Mouse (Mus musculus) heart, embryonic 11.5 days (tissue): ENCODE measurements around the gene Ccin. TPM values are rescaled to one million over a fixed set of nuclear protein-coding genes. Genes with fewer than 3 reads are reported as not detected.

Experiments
- ATAC-seq: fragments of 200-750 bp; cut with Nextera tagmentation; replicated peaks from 2 replicates; pipeline ENCODE4 v1.8.0; 2017; ENCODE audit warnings: moderate library complexity; ENCODE audit not compliant: insufficient number of reproducible peaks, low FRiP score, low TSS enrichment
- H3K27ac ChIP-seq: fragments of 300-500 bp; sonication (generic); 2 replicates; pipeline ENCODE4 v1.5.1; 2014; ENCODE audit warnings: mild to moderate bottlenecking, low read depth, low read length
- H3K27me3 ChIP-seq: fragments of 300-500 bp; sonication (generic); 2 replicates; pipeline ENCODE4 v1.6.1; 2014; ENCODE audit warnings: mild to moderate bottlenecking, low read length, mixed read lengths; ENCODE audit not compliant: control insufficient read depth, insufficient read depth
- H3K36me3 ChIP-seq: fragments of 300-500 bp; sonication (generic); 2 replicates; pipeline ENCODE4 v1.6.1; 2014; ENCODE audit warnings: mild to moderate bottlenecking, low read length, moderate library complexity, mixed read lengths; ENCODE audit not compliant: control insufficient read depth, insufficient read depth
- H3K4me1 ChIP-seq: fragments of 300-500 bp; sonication (generic); 2 replicates; pipeline ENCODE4 v1.6.1; 2014; ENCODE audit warnings: low read length; ENCODE audit not compliant: control insufficient read depth, insufficient read depth
- H3K4me2 ChIP-seq: fragments of 300-500 bp; sonication (generic); 2 replicates; pipeline ENCODE4 v1.6.1; 2014; ENCODE audit warnings: mild to moderate bottlenecking, moderate library complexity
- H3K4me3 ChIP-seq: fragments of 300-500 bp; sonication (generic); 2 replicates; pipeline ENCODE4 v1.5.1; 2014; ENCODE audit warnings: low read depth, low read length
- H3K9ac ChIP-seq: fragments of 300-500 bp; sonication (generic); 2 replicates; pipeline ENCODE4 v1.6.1; 2014; ENCODE audit warnings: mild to moderate bottlenecking, low read depth, low read length, moderate library complexity
- H3K9me3 ChIP-seq: fragments of 300-500 bp; sonication (generic); replicated peaks from 2 replicates; pipeline ENCODE4 v1.6.1; 2016; ENCODE audit warnings: low read length; ENCODE audit not compliant: control insufficient read depth
- WGBS: fragments of 180-500 bp; shearing (Covaris S2); extraction: QIAGEN DNeasy Blood & Tissue Kit; methylation state at CpG from one replicate; pipeline ENCODE4 v1.1.7; 2014; ENCODE audit not compliant: insufficient replicate concordance; 5-methylcytosine and 5-hydroxymethylcytosine counted together
- polyA plus RNA-seq: library from polyadenylated mRNA; unstranded; fragments of >200 nt; fragmentation: Nextera tagmentation; extraction: Ambion mirVana; gene quantifications from 2 replicates; pipeline ENCODE4 v1.2.1, GENCODE M21; 2014

Gene Ccin
- not detected in 2 replicates for polyA plus RNA-seq

DNA sequence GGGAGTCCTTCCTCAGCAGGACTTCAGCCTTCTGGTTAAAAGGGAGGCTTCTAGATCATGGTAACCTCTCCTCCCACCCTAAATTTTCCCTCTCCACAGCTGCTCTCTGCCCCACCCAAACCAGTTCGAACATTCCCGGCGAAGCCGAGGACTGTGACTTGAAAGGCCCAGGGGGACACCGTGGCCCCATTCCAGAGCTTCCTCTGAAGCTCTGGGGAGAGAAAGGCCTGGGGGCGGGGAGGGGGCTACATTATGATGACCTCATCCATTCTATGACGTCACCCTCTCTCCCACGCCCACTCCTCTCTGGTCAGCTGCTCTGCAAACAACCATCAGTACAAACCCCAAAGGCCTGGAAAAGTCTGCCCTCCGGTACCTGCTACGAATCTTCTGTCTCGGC lies at the start of gene Ccin:
Gene Ccin (plus strand): TSS at position 303 of the 400 bp plus-strand sequence.
- Histone ChIP-seq H3K9ac (peak within 1 kb of the TSS; percentile 79), H3K27ac (peak within 1 kb of the TSS; percentile 64; the same call in 1 of the 2 replicates)
- WGBS, result 65% methylated on average over 11 of the region's 11 CpGs

DNA sequence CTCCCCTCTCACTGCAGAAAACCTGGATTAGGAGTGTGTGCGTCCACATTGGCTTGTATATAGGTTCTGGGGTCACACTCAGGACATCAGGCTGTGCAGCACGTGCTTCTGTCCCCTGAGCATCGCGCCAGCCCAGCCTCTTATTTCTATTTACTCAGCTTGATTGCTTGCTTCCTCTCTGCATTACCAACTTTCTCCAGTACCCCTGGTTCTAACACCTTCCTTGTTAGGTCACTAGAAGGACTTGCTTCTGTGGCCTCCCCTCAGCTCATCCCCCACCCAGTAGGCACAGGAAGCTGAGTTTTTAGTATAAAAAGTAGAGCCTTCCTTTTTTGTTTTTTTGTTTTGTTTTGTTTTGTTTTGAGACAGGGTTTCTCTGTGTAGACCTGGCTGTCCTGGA lies 47.1 kb upstream of the Ccin start:
- Histone ChIP-seq H3K9me3 (no peaks in the 10 kb centered on the region), H3K27me3 (no peaks in the 10 kb centered on the region), H3K4me2 (no peak overlapping the region), H3K27ac (no peak overlapping the region), H3K9ac (no peak overlapping the region), H3K36me3 (peaks cover 8% of the 10 kb centered on the region), H3K4me3 (no peak overlapping the region), H3K4me1 (no peaks in the 10 kb centered on the region)
- 80% methylated on average over 4 of the region's 4 CpGs for WGBS
- no peak for ATAC-seq

More for the DNA sequence above, at the start of gene Ccin:
- Histone ChIP-seq H3K4me2 (peak within 1 kb of the TSS; percentile 78), H3K4me3 (peak within 1 kb of the TSS; percentile 41), H3K27me3 (0 out of 2 replicates have a peak, but pooled peaks cover 2% of the 10 kb centered on the region), H3K9me3 (no peaks in the 10 kb centered on the region), H3K36me3 (no peaks in the 10 kb centered on the region), H3K4me1 (peaks cover 12% of the 10 kb centered on the region)
- ATAC-seq, result no peak

DNA sequence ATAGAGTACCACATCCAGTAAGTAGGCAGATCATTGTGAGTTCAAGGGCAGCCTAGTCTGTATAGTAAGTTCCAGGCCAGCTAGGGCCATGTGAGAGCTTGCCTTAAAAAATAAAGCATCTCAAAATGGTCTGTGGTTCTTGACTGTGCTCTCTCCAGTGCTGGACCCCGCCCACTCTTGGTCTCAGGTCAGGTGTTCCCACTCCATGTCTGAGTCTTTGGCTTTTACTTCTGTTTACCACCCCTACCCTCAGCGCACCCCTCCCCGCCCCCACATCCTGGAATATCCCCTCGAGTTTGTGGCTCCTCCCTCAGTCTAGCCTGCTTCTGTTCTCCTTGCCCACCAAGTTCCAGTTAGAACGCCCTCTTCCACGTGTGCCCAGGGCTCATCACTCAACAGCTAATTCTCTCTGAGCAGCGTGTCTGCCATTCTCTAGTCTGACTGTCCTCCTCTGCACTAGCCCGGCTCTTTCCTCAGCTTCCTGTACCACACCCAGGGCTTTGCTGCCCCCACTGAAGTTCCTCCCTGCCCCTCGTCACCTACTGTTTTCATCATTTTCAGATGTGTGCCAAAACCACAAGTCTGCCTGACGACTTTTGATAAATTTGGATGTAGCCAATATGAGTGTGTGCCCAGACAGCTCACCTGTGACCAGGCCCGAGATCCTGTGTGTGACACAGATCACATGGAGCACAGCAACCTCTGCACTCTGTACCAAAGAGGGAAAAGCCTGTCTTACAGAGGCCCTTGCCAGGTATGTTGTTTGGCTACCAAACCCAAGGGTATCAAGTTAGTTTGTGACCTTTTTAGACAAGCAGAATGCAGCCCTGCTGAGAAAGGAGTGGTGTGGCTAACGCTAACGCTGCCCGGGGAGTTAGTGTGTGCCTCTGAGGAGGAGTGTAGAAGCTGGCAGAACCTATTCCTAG lies 46.3 kb upstream of the Ccin start:
- Histone ChIP-seq H3K4me2 (no peak overlapping the region), H3K36me3 (peaks cover 12% of the 10 kb centered on the region), H3K27me3 (no peaks in the 10 kb centered on the region), H3K27ac (no peak overlapping the region), H3K9ac (no peak overlapping the region), H3K9me3 (no peaks in the 10 kb centered on the region), H3K4me1 (no peaks in the 10 kb centered on the region), H3K4me3 (no peak overlapping the region)
- 73% methylated on average over 14 of the region's 14 CpGs for WGBS
- no peak for ATAC-seq

DNA sequence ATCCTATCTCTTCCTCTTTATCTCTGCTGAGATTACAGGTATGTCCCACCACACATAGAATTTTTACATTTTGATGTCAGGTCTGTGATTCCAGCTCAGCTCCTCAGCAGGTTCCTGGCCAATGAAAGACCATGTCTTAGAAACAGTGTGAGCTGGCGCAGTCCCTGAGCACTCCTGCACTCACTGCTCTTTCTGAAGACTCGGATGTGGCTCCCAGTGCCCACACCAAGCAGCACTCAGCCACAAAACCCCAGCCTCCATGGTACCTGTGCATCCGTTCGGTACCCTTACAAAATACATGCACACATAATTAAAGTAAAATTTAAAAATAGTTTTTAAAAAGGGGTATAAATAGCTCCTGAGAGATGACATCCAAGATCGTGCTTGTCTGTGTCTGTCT lies 42.0 kb upstream of the Ccin start:
- Histone ChIP-seq H3K4me3 (no peak overlapping the region), H3K4me2 (no peak overlapping the region), H3K9me3 (no peaks in the 10 kb centered on the region), H3K4me1 (no peaks in the 10 kb centered on the region), H3K27ac (no peak overlapping the region), H3K27me3 (no peaks in the 10 kb centered on the region), H3K36me3 (peaks cover 21% of the 10 kb centered on the region), H3K9ac (no peak overlapping the region)
- no peak for ATAC-seq
- WGBS, result 85% methylated on average over 5 of the region's 5 CpGs

DNA sequence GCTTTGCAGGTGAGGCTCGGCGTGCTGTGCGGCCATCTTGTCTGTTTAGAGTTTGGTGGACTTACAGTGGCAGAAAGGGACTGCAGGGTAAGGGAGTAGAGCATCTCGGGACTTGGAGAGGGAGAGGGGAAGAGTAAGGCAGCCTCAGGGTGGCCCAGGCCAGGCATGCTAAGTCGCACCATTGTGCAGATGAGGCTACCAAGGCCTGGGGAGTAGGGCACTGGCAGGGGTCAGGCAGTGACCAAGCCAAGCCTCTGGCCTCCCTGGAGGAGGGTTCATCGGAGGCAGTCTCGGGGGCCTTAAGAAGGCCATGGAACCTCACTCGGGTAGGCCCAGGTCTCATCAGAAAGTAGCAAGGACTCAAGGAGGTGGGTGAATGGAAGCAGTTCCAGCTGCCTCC lies 40.9 kb upstream of the Ccin start:
- WGBS, result 88% methylated on average over 8 of the region's 8 CpGs
- peaks cover 21% of the 10 kb centered on the region for H3K36me3 ChIP-seq

DNA sequence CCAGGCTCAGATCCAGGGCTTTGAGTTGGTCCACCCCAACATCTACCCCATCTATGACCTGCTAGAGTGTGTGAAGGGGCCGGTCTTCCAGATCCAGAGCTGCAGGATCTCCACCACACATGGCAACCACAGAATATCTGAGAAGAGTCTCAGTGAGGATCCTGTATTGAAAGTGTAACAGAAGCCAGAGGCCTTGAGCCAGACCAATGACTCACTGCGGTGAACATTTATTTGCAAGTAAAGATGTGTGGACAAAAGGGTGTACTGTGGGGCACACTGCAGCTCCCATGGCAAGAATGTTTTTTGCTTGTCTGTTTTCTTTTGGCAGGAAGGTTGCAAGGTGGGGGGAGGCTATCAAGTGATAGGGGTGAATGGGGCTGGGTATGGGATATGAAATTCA lies 35.7 kb upstream of the Ccin start:
- Histone ChIP-seq H3K27me3 (no peaks in the 10 kb centered on the region), H3K27ac (no peak overlapping the region), H3K4me1 (no peaks in the 10 kb centered on the region), H3K9ac (no peak overlapping the region), H3K4me2 (no peak overlapping the region), H3K9me3 (no peaks in the 10 kb centered on the region), H3K36me3 (peaks cover 8% of the 10 kb centered on the region; the same call in 1 of the 2 replicates), H3K4me3 (no peak overlapping the region)
- no peak for ATAC-seq
- WGBS, result 92% methylated on average over 2 of the region's 2 CpGs

More for the DNA sequence above, 40.9 kb upstream of the Ccin start:
- ATAC-seq, result no peak
- no peak overlapping the region for H3K9ac ChIP-seq
- H3K27ac ChIP-seq, result no peak overlapping the region
- no peaks in the 10 kb centered on the region for H3K9me3 ChIP-seq
- H3K27me3 ChIP-seq, result no peaks in the 10 kb centered on the region
- H3K4me1 ChIP-seq, result no peaks in the 10 kb centered on the region
- no peak overlapping the region for H3K4me3 ChIP-seq
- H3K4me2 ChIP-seq, result no peak overlapping the region

DNA sequence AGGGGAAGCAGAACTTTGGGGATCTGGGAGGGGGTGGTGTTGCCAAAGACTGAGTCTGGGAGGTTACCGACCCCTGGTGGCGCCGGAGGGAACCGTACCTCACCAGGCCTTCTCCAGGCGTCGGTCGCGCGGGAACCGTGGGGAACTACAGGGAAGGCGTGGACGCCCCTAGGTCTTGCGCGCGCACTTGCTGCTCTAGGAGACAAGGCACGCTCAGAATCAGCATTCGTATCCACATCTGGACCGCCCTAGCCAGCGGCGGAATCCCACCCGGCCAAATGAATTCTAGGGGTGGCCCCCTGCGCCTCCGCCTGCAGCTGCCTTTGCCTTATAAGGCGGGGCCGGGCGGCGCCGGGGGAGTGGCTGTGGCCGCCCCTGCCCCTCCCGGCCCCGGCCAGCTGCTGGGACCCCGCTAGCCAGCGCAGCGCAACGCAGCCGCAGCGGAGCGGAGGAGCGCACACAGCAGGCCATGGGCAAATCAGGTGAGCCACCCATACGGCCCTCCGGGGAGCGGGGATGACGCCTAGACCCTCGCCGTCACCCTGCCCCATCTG lies 25.9 kb upstream of the Ccin start, which contains the start of gene Glipr2:
Gene Glipr2 (plus strand): TSS at position 110 of the 554 bp plus-strand sequence.
- Histone ChIP-seq H3K4me2 (peak within 1 kb of the TSS; percentile 97), H3K9me3 (no peaks in the 10 kb centered on the region), H3K9ac (peak within 1 kb of the TSS; percentile 91), H3K27ac (peak within 1 kb of the TSS; percentile 92), H3K36me3 (no peaks in the 10 kb centered on the region), H3K27me3 (no peaks in the 10 kb centered on the region), H3K4me3 (peak within 1 kb of the TSS; percentile 85), H3K4me1 (peaks cover 19% of the 10 kb centered on the region)
- ATAC-seq, result peak; percentile 87
- WGBS, result under 1% methylated on average over 45 of the region's 45 CpGs

DNA sequence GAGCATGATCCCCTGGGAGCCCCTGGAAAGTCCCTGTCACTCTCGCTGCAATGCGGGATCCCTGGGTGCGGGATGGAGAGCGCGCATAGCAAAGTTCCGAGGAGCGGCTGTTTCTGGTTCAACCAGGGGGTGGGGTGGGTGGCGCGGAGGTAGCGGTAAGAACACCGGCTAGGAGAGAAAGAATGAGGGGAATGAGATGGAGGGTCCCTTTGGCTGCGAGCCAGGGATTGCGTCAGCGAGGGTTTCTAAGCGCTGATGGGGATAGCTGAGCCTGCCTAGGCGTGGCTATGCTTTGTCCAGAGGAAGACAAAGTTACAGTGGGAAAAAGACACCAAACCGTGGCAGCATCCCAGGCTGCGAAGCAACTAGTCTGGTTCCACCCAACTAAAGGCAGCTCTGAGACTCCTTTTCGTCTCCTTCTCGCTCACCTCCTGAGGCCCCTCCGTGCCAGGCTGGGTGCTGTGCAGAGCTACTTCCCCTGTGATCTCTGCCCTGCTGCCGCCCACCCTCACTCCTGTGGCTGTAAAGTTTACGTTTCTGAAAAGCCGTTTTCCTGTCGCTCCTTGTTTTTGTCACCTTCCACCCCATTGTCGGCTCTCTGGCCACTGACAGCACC lies 25.3 kb upstream of the Ccin start:
- peak overlapping the region; percentile 91 for H3K9ac ChIP-seq
- ATAC-seq, result peak; percentile 53; the same call in 1 of the 2 replicates
- peaks cover 19% of the 10 kb centered on the region for H3K4me1 ChIP-seq
- WGBS, result under 1% methylated on average over 26 of the region's 26 CpGs
- no peaks in the 10 kb centered on the region for H3K27me3 ChIP-seq
- no peaks in the 10 kb centered on the region for H3K36me3 ChIP-seq
- no peaks in the 10 kb centered on the region for H3K9me3 ChIP-seq
- peak overlapping the region; percentile 92 for H3K27ac ChIP-seq
- peak overlapping the region; percentile 85 for H3K4me3 ChIP-seq
- H3K4me2 ChIP-seq, result peak overlapping the region; percentile 97
